Mouse (Mus musculus) heart, embryonic 10.5 days (tissue): Measurements from ENCODE around the gene Tceanc2. TPM values are rescaled to one million over a fixed set of nuclear protein-coding genes. Genes with fewer than 3 reads are reported as not detected.

ENCODE experiments used
- DNase-seq: peaks from one replicate; pipeline ENCODE4 v3.0.0-alpha.2; 2017; ENCODE audit warnings: low spot score
- H3K27ac ChIP-seq: fragments of 300-500 bp; sonication (generic); 2 replicates; pipeline ENCODE4 v1.5.1; 2016; ENCODE audit warnings: mild to moderate bottlenecking
- H3K27me3 ChIP-seq: fragments of 300-500 bp; sonication (generic); 2 replicates; pipeline ENCODE4 v1.6.1; 2016; ENCODE audit warnings: mild to moderate bottlenecking; ENCODE audit not compliant: poor library complexity, insufficient read depth, severe bottlenecking
- H3K36me3 ChIP-seq: fragments of 300-500 bp; sonication (generic); 2 replicates; pipeline ENCODE4 v1.6.1; 2016; ENCODE audit warnings: mild to moderate bottlenecking, moderate library complexity
- H3K4me1 ChIP-seq: fragments of 300-500 bp; sonication (generic); 2 replicates; pipeline ENCODE4 v1.6.1; 2016; ENCODE audit warnings: mild to moderate bottlenecking
- H3K4me3 ChIP-seq: fragments of 300-500 bp; sonication (generic); 2 replicates; pipeline ENCODE4 v1.5.1; 2016; ENCODE audit warnings: mild to moderate bottlenecking, moderate library complexity
- H3K9me3 ChIP-seq: fragments of 300-500 bp; sonication (generic); 2 replicates; pipeline ENCODE4 v1.6.1; 2016; ENCODE audit warnings: mild to moderate bottlenecking, moderate library complexity
- WGBS: fragments of 180-500 bp; shearing (Covaris S2); methylation state at CpG from one replicate; pipeline ENCODE4 v1.1.7; 2016; 5-methylcytosine and 5-hydroxymethylcytosine counted together
- polyA plus RNA-seq: library from polyadenylated mRNA; unstranded; fragments of >200 nt; fragmentation: Nextera tagmentation; extraction: Ambion mirVana; gene quantifications from 2 replicates; pipeline ENCODE4 v1.2.1, GENCODE M21; 2016

Tceanc2 gene
- polyA plus RNA-seq, 1 experiment from 2014 or later = 17.8 TPM

- peaks cover 65% of the 10 kb centered on the region for H3K4me1 ChIP-seq
- H3K27me3 ChIP-seq = peaks cover 21% of the 10 kb centered on the region
- H3K4me3 ChIP-seq = no peak overlapping the region
- H3K27ac ChIP-seq = no peak overlapping the region
- H3K9me3 ChIP-seq = no peaks in the 10 kb centered on the region
- WGBS = 80% methylated on average over 3 of the region's 3 CpGs
- no peak for DNase-seq
- no peaks in the 10 kb centered on the region for H3K36me3 ChIP-seq
Measured at GRCm38 (mm10) chr4:107134891-107135290, 44.0 kb downstream of the Tceanc2 start.

DNA sequence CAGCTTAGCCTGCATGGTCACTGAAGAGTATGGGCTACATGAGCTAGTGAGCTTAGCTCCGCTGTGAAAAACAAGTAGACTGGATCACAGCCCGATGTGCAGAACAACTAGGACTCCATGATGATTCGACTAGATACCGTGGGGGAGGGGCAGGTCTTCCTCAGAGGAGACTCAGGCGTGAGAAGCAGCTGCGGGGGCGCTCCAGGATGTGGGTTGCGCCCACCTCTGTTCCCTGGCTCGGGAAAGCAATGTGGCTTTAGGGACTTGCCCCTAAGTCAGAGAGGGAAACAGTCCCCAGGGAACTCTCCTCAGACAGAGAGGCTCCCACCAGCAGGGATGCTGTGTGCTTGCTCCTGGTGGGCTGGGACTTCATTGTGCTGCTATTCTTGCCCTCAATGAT lies 48.4 kb downstream of the Tceanc2 start:
- Histone ChIP-seq H3K36me3 (no peaks in the 10 kb centered on the region), H3K9me3 (no peaks in the 10 kb centered on the region), H3K4me1 (peaks cover 44% of the 10 kb centered on the region), H3K4me3 (no peak overlapping the region), H3K27me3 (peaks cover 17% of the 10 kb centered on the region), H3K27ac (no peak overlapping the region; the same call in 1 of the 2 replicates)
- no peak for DNase-seq
- WGBS = 18% methylated on average over 9 of the region's 9 CpGs

GRCm38 (mm10) chr4:107129373-107129772 lies 49.5 kb downstream of the Tceanc2 start:
- peak overlapping the region; percentile 26; the same call in 1 of the 2 replicates for H3K27ac ChIP-seq
- H3K9me3 ChIP-seq = no peaks in the 10 kb centered on the region
- 0 out of 2 replicates have a peak overlapping the region, but pooled peaks have one; percentile 12 for H3K4me3 ChIP-seq
- H3K4me1 ChIP-seq = peaks cover 43% of the 10 kb centered on the region
- no peak for DNase-seq
- 60% methylated on average over 8 of the region's 8 CpGs for WGBS
- H3K36me3 ChIP-seq = no peaks in the 10 kb centered on the region
- peaks cover 28% of the 10 kb centered on the region for H3K27me3 ChIP-seq

DNA sequence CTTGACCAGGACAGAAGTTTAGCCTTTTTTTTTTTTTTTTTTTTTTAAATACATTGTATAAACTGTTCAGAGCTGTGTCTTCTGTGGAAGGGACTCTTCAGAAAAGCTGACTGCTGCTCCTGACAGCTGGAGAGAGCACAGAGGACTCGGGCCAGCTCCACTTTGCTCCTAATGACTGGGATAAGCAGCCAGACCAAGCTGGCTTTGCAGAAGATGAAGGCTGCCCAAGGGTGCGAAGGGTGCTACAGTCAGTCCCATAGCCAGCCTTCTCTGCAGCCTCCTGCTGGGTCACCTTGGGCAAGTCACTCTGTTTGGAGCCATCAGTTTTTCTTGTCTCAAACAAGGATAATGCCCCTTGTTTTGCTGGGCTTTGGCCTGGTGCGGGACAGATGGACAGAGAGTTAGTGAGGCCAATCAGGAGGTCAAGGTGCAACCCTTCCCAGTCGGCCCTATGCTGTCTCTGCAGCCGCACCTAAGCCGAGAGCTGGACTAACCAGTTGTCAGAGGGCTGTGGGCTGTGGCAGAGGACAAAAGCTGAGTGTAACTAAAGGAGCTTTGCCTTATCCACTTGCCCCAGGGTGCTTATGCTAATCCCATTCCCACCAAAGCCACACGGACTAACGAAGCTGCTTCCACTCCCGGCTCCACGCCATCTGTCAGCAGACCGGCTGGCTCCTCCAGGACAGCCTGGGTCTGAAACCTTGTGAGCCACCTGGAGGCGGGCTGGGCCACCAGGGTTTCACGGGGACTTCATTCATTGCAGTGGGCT lies 50.8 kb downstream of the Tceanc2 start:
- H3K4me1 ChIP-seq = peaks cover 49% of the 10 kb centered on the region
- no peak overlapping the region for H3K4me3 ChIP-seq
- no peaks in the 10 kb centered on the region for H3K36me3 ChIP-seq
- no peaks in the 10 kb centered on the region for H3K9me3 ChIP-seq
- DNase-seq = no peak
- peak overlapping the region; percentile 32; the same call in 1 of the 2 replicates for H3K27ac ChIP-seq
- 34% methylated on average over 13 of the region's 13 CpGs for WGBS
- peaks cover 32% of the 10 kb centered on the region for H3K27me3 ChIP-seq

DNA sequence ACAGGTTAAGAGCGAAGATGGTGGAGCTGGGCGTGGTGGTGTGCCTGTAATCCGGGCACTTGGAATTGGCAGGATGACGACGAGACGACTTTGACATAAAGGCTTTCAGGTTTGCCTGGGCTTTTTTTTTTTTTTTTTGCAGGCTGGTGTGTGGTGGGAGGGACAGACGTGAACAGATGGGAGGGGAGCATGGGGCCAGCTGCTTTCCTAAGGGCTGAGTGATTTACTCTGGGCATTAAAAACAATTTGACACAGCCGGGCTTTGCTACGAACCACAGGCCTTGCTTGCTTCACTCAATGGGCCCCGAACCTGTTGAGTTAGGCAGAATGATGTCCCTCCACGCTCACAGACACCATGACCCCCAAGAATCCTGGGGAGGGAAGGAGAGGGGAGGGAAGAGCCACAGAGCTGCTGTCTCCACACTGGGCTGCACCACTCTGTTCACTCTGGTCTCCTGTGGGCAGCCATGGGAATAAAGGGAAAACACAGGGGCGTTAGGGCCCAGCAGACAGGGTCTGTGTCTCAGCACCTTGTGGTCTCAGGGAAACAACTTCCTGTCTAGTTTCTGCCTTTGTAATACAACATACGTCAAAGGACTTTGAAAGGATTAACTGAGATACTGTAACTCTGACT lies 51.9 kb downstream of the Tceanc2 start:
- 67% methylated on average over 13 of the region's 13 CpGs for WGBS
- peak overlapping the region; percentile 52; the same call in 1 of the 2 replicates for H3K27ac ChIP-seq
- no peak for DNase-seq
- peaks cover 32% of the 10 kb centered on the region for H3K27me3 ChIP-seq
- no peaks in the 10 kb centered on the region for H3K36me3 ChIP-seq
- no peak overlapping the region for H3K4me3 ChIP-seq
- H3K9me3 ChIP-seq = no peaks in the 10 kb centered on the region
- H3K4me1 ChIP-seq = peaks cover 43% of the 10 kb centered on the region

GRCm38 (mm10) chr4:107126389-107126788 lies 52.5 kb downstream of the Tceanc2 start:
- H3K36me3 ChIP-seq = no peaks in the 10 kb centered on the region
- DNase-seq = no peak
- 49% methylated on average over 10 of the region's 10 CpGs for WGBS
- H3K4me1 ChIP-seq = peaks cover 45% of the 10 kb centered on the region
- H3K9me3 ChIP-seq = no peaks in the 10 kb centered on the region
- H3K27ac ChIP-seq = no peak overlapping the region; the same call in 1 of the 2 replicates
- H3K4me3 ChIP-seq = no peak overlapping the region
- peaks cover 32% of the 10 kb centered on the region for H3K27me3 ChIP-seq

DNA sequence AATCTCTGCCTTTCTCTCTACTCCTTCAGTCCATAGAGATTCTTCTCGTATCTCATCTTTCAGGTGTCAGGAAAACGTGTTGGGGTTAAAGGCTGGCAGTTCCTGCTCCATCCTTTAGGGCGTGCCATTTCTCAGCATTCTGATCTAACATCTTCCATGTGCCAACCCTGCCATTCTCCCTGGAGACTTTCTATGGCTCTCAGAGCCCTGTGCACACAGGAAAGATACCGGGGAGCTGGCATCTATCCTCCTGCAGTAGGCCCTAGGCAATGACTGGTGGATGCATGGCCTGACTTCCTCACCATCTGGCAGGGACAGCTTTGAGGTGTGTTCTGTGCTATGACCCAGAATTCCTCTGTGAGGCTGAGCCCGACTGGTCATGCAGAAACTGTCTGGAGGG lies 53.8 kb downstream of the Tceanc2 start:
- Histone ChIP-seq H3K4me3 (no peak overlapping the region), H3K9me3 (no peaks in the 10 kb centered on the region), H3K27me3 (peaks cover 37% of the 10 kb centered on the region), H3K27ac (no peak overlapping the region), H3K4me1 (peaks cover 42% of the 10 kb centered on the region), H3K36me3 (no peaks in the 10 kb centered on the region)
- no peak for DNase-seq
- WGBS = 58% methylated on average over 5 of the region's 5 CpGs

- Histone ChIP-seq H3K36me3 (no peaks in the 10 kb centered on the region), H3K4me1 (peaks cover 35% of the 10 kb centered on the region), H3K4me3 (no peak overlapping the region), H3K9me3 (no peaks in the 10 kb centered on the region), H3K27ac (no peak overlapping the region), H3K27me3 (peaks cover 37% of the 10 kb centered on the region)
- DNase-seq = no peak
- WGBS = 50% methylated on average over 7 of the region's 7 CpGs
Measured at GRCm38 (mm10) chr4:107124376-107124775, 54.5 kb downstream of the Tceanc2 start.

DNA sequence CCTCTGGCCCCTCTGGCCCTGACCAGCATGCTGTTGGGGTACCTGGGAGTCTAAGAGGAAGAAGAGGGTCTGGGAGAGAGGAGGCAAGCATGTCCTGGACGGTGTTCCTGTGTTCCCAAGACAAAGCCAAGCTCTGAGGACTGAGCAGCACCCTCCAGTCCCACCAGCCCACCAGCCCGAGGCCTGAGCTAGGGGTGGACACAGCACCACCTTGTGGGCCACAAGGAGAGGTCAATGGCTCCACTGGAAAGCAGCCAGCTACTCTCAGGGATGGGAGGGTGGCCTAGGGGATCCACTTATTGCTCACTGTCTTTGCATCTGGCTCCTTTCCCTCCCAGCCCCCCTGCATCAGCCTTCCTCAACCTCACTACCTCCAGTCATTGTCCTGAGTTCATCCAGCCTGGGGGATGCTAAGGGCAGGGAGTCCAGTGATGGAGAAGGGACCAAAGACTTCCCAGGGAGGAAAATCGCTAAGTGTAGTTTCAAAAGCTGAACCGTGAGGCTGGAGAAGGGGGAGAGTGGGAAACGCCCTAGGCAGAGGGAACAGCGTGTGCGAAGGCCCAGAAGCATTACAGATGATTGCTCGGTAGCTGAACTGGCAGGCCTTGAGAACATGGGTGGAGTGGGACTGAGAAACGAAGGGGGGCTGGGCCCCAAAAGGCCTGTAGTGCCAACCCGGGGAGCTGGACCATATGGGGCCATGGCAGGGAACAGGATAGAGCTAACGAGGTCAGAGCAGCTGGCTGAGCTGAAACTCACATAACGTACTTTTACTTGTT lies 57.6 kb downstream of the Tceanc2 start:
- no peak for DNase-seq
- Histone ChIP-seq H3K4me1 (peaks cover 18% of the 10 kb centered on the region), H3K4me3 (no peak overlapping the region), H3K27me3 (peaks cover 34% of the 10 kb centered on the region; the same call in 1 of the 2 replicates), H3K9me3 (no peaks in the 10 kb centered on the region), H3K36me3 (no peaks in the 10 kb centered on the region), H3K27ac (peak overlapping the region; percentile 42; the same call in 1 of the 2 replicates)
- WGBS = 55% methylated on average over 12 of the region's 12 CpGs

DNA sequence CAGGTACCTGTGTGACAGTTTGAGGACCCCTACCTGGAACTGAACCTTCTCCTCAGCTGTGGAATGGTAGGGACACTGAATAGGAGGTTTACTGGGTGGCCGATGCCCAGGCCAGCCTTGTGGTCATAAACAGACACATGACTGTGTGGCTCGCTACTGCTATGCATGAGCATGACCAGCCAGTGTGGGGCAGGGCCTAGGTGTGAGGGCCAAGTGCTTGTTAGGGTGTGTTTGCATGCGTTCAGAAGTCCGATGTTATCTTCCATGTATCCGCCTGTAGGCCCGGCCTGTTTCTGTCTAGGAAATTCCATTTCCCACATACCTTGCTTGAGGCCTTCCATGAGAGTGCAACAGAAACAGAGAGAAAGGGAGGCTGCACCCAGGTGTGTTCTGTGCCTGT lies 58.2 kb downstream of the Tceanc2 start:
- Histone ChIP-seq H3K9me3 (no peaks in the 10 kb centered on the region), H3K27ac (no peak overlapping the region), H3K4me1 (peaks cover 18% of the 10 kb centered on the region), H3K36me3 (no peaks in the 10 kb centered on the region), H3K27me3 (peaks cover 27% of the 10 kb centered on the region; the same call in 1 of the 2 replicates), H3K4me3 (no peak overlapping the region)
- DNase-seq = no peak
- 85% methylated on average over 6 of the region's 6 CpGs for WGBS

DNA sequence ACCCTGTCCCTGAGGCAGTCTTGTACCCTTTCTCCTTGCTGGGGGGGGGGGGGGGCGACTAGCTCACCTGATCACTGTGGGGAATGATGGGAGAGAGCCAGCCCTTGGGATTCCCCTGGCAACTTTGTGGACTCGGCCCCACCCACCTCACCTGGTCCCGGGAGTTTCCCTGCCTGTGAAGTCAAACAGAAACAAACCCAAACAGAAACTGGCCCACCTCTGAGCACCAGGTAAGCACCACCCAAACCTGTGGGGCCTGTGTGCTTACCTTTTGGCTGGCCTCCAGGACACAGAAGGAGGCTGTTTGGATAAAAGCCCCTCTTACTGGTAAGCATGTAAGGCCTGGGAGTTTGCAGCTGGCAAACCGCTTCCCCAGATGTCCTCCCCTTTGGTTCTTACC lies 59.9 kb downstream of the Tceanc2 start:
- DNase-seq = no peak
- Histone ChIP-seq H3K9me3 (no peaks in the 10 kb centered on the region), H3K36me3 (no peaks in the 10 kb centered on the region), H3K27me3 (peaks cover 12% of the 10 kb centered on the region; the same call in 1 of the 2 replicates), H3K27ac (no peak overlapping the region), H3K4me3 (no peak overlapping the region), H3K4me1 (peaks cover 15% of the 10 kb centered on the region)
- 61% methylated on average over 4 of the region's 4 CpGs for WGBS

- no peak overlapping the region for H3K27ac ChIP-seq
- DNase-seq = no peak
- WGBS = 74% methylated on average over 2 of the region's 2 CpGs
- peaks cover 11% of the 10 kb centered on the region for H3K4me1 ChIP-seq
- peaks cover 6% of the 10 kb centered on the region; the same call in 1 of the 2 replicates for H3K27me3 ChIP-seq
- no peaks in the 10 kb centered on the region for H3K36me3 ChIP-seq
- H3K4me3 ChIP-seq = no peak overlapping the region
- H3K9me3 ChIP-seq = no peaks in the 10 kb centered on the region
Measured at GRCm38 (mm10) chr4:107117741-107118385, 61.1 kb downstream of the Tceanc2 start.
